Mouse (Mus musculus) neural tube, embryonic 15.5 days (tissue): Measurements from ENCODE around the gene Cdc34. TPM values are rescaled to one million over a fixed set of nuclear protein-coding genes. Genes with fewer than 3 reads are reported as not detected.

Experiments used
- ATAC-seq: fragments of 200-750 bp; cut with Nextera tagmentation; 2 replicates; pipeline ENCODE4 v1.8.0; 2017; ENCODE audit warnings: mild to moderate bottlenecking, moderate TSS enrichment, moderate library complexity; ENCODE audit not compliant: low FRiP score
- H3K27ac ChIP-seq: fragments of 300-500 bp; sonication (generic); replicated peaks from 2 replicates; pipeline ENCODE4 v1.5.1; 2015; ENCODE audit warnings: mild to moderate bottlenecking, inconsistent platforms
- H3K27me3 ChIP-seq: fragments of 300-500 bp; sonication (generic); replicated peaks from 2 replicates; pipeline ENCODE4 v1.6.1; 2015; ENCODE audit warnings: inconsistent platforms
- H3K36me3 ChIP-seq: fragments of 300-500 bp; sonication (generic); 2 replicates; pipeline ENCODE4 v1.6.1; 2015; ENCODE audit warnings: inconsistent platforms
- H3K4me1 ChIP-seq: fragments of 300-500 bp; sonication (generic); 2 replicates; pipeline ENCODE4 v1.6.1; 2015; ENCODE audit warnings: inconsistent platforms
- H3K4me2 ChIP-seq: fragments of 300-500 bp; sonication (generic); 2 replicates; pipeline ENCODE4 v1.6.1; 2015; ENCODE audit warnings: inconsistent platforms, mild to moderate bottlenecking, moderate library complexity
- H3K4me3 ChIP-seq: fragments of 300-500 bp; sonication (generic); replicated peaks from 2 replicates; pipeline ENCODE4 v1.5.1; 2015; ENCODE audit warnings: mild to moderate bottlenecking, inconsistent platforms
- H3K9ac ChIP-seq: fragments of 300-500 bp; sonication (generic); replicated peaks from 2 replicates; pipeline ENCODE4 v1.6.1; 2015; ENCODE audit warnings: mild to moderate bottlenecking, inconsistent platforms
- H3K9me3 ChIP-seq: fragments of 300-500 bp; sonication (generic); replicated peaks from 2 replicates; pipeline ENCODE4 v1.6.1; 2016; ENCODE audit warnings: inconsistent platforms
- WGBS: fragments of 180-500 bp; shearing (Covaris S2); methylation state at CpG from one replicate; pipeline ENCODE4 v1.1.7; 2015; ENCODE audit warnings: mixed read lengths; 5-methylcytosine and 5-hydroxymethylcytosine counted together
- polyA plus RNA-seq: library from polyadenylated mRNA; unstranded; fragments of >200 nt; fragmentation: Nextera tagmentation; extraction: Ambion mirVana; gene quantifications from 2 replicates; pipeline ENCODE4 v1.2.1, GENCODE M21; 2015

Gene Cdc34
- 83.0 and 83.4 TPM in 2 replicates for polyA plus RNA-seq

DNA sequence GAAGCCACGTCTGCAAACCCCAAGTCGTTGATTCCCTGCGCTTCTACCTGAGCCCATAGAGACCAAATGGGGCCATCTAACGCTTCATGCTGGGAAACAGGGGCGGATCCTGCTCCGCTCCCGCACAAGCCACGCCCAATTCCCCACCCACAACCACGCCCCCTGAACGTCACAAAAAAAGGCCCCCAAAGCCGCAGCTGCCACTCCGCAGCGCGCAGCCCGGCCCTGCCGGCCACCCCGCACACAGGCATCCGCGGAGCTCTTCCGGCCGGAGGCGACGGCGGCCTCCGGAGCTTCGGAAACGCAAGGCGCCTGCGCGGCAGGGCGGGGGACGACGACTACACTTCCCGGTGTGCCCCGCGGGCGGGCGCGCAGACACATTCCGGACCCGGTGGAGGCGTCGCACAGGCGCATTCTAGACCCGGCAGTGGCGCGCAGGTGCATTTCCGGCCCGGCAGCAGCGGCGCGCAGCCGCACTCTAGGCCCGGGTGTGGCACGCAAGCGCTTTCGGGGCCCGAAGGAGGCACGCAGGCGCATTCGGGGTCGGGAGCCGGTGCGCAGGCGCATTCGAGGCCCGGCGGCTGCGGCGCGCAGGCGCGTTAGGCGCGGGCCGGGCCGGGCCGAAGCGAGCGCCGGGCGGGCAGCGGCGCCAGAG, at the start of gene Cdc34:
TSS of gene Cdc34 (plus strand) at position 605 of the 655 bp plus-strand sequence.
- H3K9me3 ChIP-seq: no peaks in the 10 kb centered on the region
- H3K36me3 ChIP-seq: peaks cover 22% of the 10 kb centered on the region
- ATAC-seq: peak; percentile 92
- H3K4me1 ChIP-seq: peaks cover 28% of the 10 kb centered on the region
- H3K9ac ChIP-seq: peak within 1 kb of the TSS; percentile 76
- peak within 1 kb of the TSS; percentile 95 for H3K4me2 ChIP-seq
- WGBS: under 1% methylated on average over 64 of the region's 84 CpGs
- peak within 1 kb of the TSS; percentile 88 for H3K27ac ChIP-seq
- no peaks in the 10 kb centered on the region for H3K27me3 ChIP-seq
- peak within 1 kb of the TSS; percentile 81 for H3K4me3 ChIP-seq

- H3K9me3 ChIP-seq: no peaks in the 10 kb centered on the region
- H3K27me3 ChIP-seq: no peaks in the 10 kb centered on the region
- H3K27ac ChIP-seq: no peak overlapping the region
- no peak overlapping the region for H3K9ac ChIP-seq
- ATAC-seq: no peak
- no peaks in the 10 kb centered on the region for H3K36me3 ChIP-seq
- WGBS: 84% methylated on average over 17 of the region's 17 CpGs
- no peak overlapping the region for H3K4me3 ChIP-seq
- no peak overlapping the region for H3K4me2 ChIP-seq
- peaks cover 25% of the 10 kb centered on the region for H3K4me1 ChIP-seq
Measured at GRCm38 (mm10) chr10:79633006-79633777, 48.8 kb upstream of the Cdc34 start.

GRCm38 (mm10) chr10:79636287-79636686, 45.7 kb upstream of the Cdc34 start:
- H3K4me2 ChIP-seq: peak overlapping the region; percentile 79
- no peaks in the 10 kb centered on the region for H3K36me3 ChIP-seq
- H3K27ac ChIP-seq: peak overlapping the region; percentile 95
- H3K27me3 ChIP-seq: peaks cover 7% of the 10 kb centered on the region; the same call in 1 of the 2 replicates
- H3K9me3 ChIP-seq: no peaks in the 10 kb centered on the region
- H3K9ac ChIP-seq: peak overlapping the region; percentile 95
- H3K4me1 ChIP-seq: peaks cover 35% of the 10 kb centered on the region
- 74% methylated on average over 8 of the region's 8 CpGs for WGBS
- peak; percentile 16; the same call in 1 of the 2 replicates for ATAC-seq
- H3K4me3 ChIP-seq: peak overlapping the region; percentile 80

DNA sequence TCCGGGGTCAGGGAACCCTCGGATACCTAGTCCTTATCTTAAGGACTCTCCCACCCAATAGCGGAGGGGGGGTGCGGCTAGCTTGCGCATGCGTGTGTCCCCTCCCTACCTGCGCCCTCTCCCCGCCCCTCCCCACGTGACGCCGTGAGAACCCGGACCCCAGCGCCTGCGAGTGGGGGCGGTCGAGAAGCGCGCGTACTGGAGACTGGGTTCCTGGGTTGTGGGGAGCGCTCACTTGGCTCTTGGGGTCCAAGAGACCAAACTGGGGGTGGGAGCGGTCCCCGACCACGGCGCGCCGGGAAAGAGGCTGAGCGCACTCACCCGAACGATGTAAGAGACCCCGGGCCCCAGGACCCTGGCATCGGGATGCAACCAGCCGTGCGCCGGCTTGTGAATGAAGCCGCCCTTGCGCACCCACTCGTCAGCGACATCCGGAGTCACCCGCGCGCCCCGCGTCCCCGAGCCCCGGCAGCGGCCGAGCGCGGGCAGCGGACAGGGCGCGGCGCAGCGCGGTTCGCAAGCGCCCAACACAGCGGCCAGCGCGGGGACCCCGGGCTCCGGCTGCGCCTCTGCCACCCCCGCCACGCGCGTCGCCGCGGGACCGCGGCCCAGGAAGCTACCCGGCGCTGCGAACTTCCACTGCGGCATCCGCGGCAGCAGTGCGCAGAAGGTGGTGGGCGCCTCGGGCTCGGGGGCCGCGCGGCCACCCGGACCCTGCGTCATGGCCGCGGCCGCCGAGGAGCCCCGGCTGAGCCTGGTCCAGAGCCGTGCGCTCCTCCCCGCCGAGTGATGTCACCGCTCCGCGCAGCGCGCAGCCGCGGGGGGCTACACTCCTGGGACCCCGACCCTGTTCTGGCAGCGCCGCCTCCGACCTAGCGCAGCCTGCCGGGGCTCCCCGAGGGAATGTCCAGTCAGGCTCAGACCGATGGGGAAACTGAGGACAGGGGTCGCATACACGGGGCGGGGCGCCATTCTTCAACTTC, 44.6 kb upstream of the Cdc34 start, which contains the start of gene Shc2:
TSS of gene Shc2 (minus strand) at position 791 of the 983 bp plus-strand sequence.
- Histone ChIP-seq H3K27ac (peak within 1 kb of the TSS; percentile 95), H3K27me3 (peaks cover 7% of the 10 kb centered on the region; the same call in 1 of the 2 replicates), H3K4me2 (peak within 1 kb of the TSS; percentile 79), H3K9ac (peak within 1 kb of the TSS; percentile 95), H3K36me3 (no peaks in the 10 kb centered on the region), H3K9me3 (no peaks in the 10 kb centered on the region), H3K4me3 (peak within 1 kb of the TSS; percentile 80), H3K4me1 (peaks cover 35% of the 10 kb centered on the region)
- under 1% methylated on average over 98 of the region's 116 CpGs for WGBS
- peak; percentile 92 for ATAC-seq

GRCm38 (mm10) chr10:79638486-79639204, 43.4 kb upstream of the Cdc34 start:
- Histone ChIP-seq H3K4me1 (peaks cover 35% of the 10 kb centered on the region), H3K4me2 (peak overlapping the region; percentile 79), H3K9me3 (no peaks in the 10 kb centered on the region), H3K27ac (peak overlapping the region; percentile 95; the same call in 1 of the 2 replicates), H3K27me3 (peaks cover 7% of the 10 kb centered on the region; the same call in 1 of the 2 replicates), H3K4me3 (peak overlapping the region; percentile 80), H3K9ac (peak overlapping the region; percentile 95), H3K36me3 (no peaks in the 10 kb centered on the region)
- no peak for ATAC-seq
- 4% methylated on average over 23 of the region's 23 CpGs for WGBS

GRCm38 (mm10) chr10:79645711-79646110, 36.3 kb upstream of the Cdc34 start, which contains the start of gene Odf3l2:
Gene Odf3l2 (minus strand): TSS chr10:79645738.
- H3K9ac ChIP-seq: no peak within 1 kb of the TSS
- H3K4me2 ChIP-seq: no peak within 1 kb of the TSS
- H3K36me3 ChIP-seq: no peaks in the 10 kb centered on the region
- H3K27me3 ChIP-seq: no peaks in the 10 kb centered on the region; the same call in 1 of the 2 replicates
- H3K9me3 ChIP-seq: no peaks in the 10 kb centered on the region
- ATAC-seq: no peak
- no peak within 1 kb of the TSS for H3K4me3 ChIP-seq
- H3K4me1 ChIP-seq: no peaks in the 10 kb centered on the region
- H3K27ac ChIP-seq: no peak within 1 kb of the TSS
- 85% methylated on average over 8 of the region's 8 CpGs for WGBS

GRCm38 (mm10) chr10:79649070-79649751, 32.8 kb upstream of the Cdc34 start:
- Histone ChIP-seq H3K4me3 (no peak overlapping the region), H3K27ac (no peak overlapping the region), H3K4me1 (peaks cover 3% of the 10 kb centered on the region; the same call in 1 of the 2 replicates), H3K27me3 (peaks cover 9% of the 10 kb centered on the region), H3K9me3 (no peaks in the 10 kb centered on the region), H3K9ac (no peak overlapping the region), H3K36me3 (no peaks in the 10 kb centered on the region), H3K4me2 (no peak overlapping the region)
- ATAC-seq: peak; percentile 67; the same call in 1 of the 2 replicates
- 32% methylated on average over 7 of the region's 7 CpGs for WGBS

- 89% methylated on average over 7 of the region's 7 CpGs for WGBS
- H3K36me3 ChIP-seq: no peaks in the 10 kb centered on the region
- no peak overlapping the region for H3K4me3 ChIP-seq
- peaks cover 18% of the 10 kb centered on the region for H3K4me1 ChIP-seq
- no peak for ATAC-seq
- peaks cover 9% of the 10 kb centered on the region for H3K27me3 ChIP-seq
- H3K9ac ChIP-seq: no peak overlapping the region
- H3K4me2 ChIP-seq: no peak overlapping the region
- H3K9me3 ChIP-seq: no peaks in the 10 kb centered on the region
- H3K27ac ChIP-seq: no peak overlapping the region
Measured at GRCm38 (mm10) chr10:79652789-79653188, 29.2 kb upstream of the Cdc34 start.

- ATAC-seq: peak; percentile 86
- H3K27me3 ChIP-seq: peaks cover 9% of the 10 kb centered on the region
- H3K9ac ChIP-seq: no peak overlapping the region
- no peak overlapping the region for H3K4me3 ChIP-seq
- peaks cover 18% of the 10 kb centered on the region for H3K4me1 ChIP-seq
- WGBS: 3% methylated on average over 1 of the region's 1 CpGs
- H3K27ac ChIP-seq: peak overlapping the region; percentile 64
- no peaks in the 10 kb centered on the region for H3K36me3 ChIP-seq
- no peaks in the 10 kb centered on the region for H3K9me3 ChIP-seq
- H3K4me2 ChIP-seq: no peak overlapping the region
Measured at GRCm38 (mm10) chr10:79654946-79655395, 27.0 kb upstream of the Cdc34 start.

DNA sequence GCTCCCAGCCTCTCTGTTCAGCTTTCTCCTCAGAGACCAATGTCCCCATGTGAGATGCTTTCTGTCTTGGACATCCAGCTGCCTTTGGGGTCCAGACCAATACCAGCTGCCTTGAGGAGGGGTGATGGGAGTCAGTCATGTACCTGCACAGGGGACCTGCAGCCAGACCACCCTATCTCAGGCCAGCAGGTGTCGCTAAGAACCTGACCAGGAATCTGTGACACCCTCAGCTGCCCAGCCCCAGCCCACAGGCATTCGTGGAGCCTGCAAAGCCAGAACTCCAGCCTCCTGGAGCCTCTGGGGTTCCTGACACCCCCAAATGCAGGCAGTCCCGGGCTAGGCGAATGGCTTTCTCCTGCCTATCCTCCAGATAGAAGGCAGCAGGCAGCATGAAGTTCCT, 23.2 kb upstream of the Cdc34 start:
- Histone ChIP-seq H3K27me3 (no peaks in the 10 kb centered on the region), H3K4me1 (peaks cover 19% of the 10 kb centered on the region), H3K4me3 (no peak overlapping the region), H3K27ac (no peak overlapping the region), H3K9ac (no peak overlapping the region), H3K4me2 (no peak overlapping the region), H3K9me3 (no peaks in the 10 kb centered on the region), H3K36me3 (no peaks in the 10 kb centered on the region)
- 22% methylated on average over 4 of the region's 4 CpGs for WGBS
- no peak for ATAC-seq
